Mouse (Mus musculus) thymus, postnatal 14 days (tissue): ENCODE results near the gene Il16.
A peak's percentile ranks its signal among the peaks of the same experiment; 100 is the strongest.

Experiments used
- DNase-seq: peaks from one replicate; pipeline ENCODE4 v3.0.0; 2021

Il16 gene

GRCm38 (mm10) chr7:83745413-83746106, at the start of gene Il16:
Gene Il16, minus strand, starts transcription at chr7:83745726.
- no peak for DNase-seq

- DNase-seq = no peak
Observed at GRCm38 (mm10) chr7:83794705-83795104, 49.2 kb upstream of the Il16 start, which contains the start of gene Cfap161. Gene Cfap161, minus strand, starts transcription at chr7:83794880.

- no peak for DNase-seq
Observed at GRCm38 (mm10) chr7:83794006-83794683, 48.6 kb upstream of the Il16 start.

DNA sequence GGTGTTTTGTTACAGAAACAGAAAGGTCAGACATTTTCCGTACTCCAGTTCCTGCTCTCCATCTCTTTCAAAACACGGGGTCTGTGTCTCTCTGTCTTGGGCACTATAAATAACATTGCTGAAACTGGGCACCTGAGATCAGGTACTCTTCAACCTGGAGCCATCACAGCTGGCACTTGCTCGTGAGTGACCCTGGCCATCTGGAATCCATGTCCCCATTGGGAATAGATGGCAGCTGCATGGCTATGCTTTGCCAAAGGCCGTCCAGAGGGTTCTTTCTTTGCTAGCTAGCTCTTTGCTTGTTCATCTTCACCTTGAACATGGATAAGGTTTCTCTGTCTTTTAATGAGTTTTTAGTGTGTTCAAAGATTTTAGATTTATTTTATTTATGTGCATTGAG, 35.4 kb upstream of the Il16 start:
- no peak for DNase-seq

GRCm38 (mm10) chr7:83780026-83780425, 34.5 kb upstream of the Il16 start:
- no peak for DNase-seq

DNA sequence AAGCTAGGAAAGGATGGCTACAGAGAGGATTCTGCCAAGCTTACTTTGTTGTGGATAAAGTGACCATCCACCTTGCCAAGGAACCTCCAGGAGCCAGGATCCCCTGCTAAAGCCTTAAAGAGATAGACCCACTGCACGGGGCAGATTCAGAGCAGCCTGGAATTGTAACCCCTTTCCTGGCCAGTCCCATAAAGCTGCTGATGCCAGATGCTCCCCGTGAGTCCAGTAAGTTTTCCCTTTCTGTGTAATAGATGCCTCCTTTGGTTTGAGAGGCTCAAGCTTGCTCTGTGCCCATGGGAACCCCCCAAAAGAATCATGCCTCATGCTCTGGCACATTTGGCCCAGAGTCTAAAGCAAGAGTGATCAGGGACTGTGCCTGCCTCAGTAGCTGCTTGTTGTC, 33.5 kb upstream of the Il16 start:
- no peak for DNase-seq

GRCm38 (mm10) chr7:83778516-83778915, 33.0 kb upstream of the Il16 start:
- no peak for DNase-seq

DNA sequence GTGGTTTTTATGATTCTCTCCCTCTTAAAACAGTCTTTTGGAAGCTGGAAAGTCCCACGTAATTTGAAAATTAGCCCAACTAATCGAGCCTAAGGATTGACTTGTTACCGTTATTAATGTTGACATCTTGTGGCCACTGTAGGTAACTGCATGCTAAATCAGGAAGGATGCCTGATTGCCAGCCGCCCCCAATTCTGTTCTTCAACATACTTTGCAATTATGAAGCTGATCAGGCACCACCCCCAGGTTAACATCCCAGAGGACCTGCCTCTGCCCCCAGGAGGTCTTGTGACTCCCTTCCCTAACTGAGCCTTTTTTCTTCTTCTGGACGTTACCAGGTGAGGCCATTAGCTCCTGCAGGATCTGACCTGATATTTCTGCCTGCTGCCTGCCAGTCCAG, 29.2 kb upstream of the Il16 start:
- DNase-seq = peak; percentile 6

DNA sequence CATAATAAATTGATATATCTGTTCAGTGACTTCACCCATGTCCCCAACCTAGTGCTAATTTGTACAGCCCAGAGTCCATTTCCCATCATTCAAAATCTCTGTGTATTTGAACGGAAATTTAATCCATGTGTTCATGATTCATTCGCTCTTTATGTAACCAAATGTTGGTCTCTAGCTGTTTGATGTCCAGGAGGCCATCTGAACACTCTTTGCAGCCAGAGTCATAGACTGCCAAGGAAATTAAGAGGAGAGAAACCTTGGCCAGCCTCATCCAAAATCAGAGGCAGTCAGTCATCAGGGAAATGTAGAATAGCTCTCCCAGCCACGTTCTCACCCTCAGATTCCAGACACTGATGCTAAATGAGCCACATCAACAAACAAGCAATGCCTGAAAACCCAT, 18.1 kb upstream of the Il16 start:
- no peak for DNase-seq

- DNase-seq = no peak
Observed at GRCm38 (mm10) chr7:83762336-83762735, 16.8 kb upstream of the Il16 start.

GRCm38 (mm10) chr7:83751055-83751454, 5.5 kb upstream of the Il16 start:
- DNase-seq = no peak

- DNase-seq = no peak
Observed at GRCm38 (mm10) chr7:83748405-83748804, 2.9 kb upstream of the Il16 start.

GRCm38 (mm10) chr7:83746107-83746687, 671 bp upstream of the Il16 start:
- no peak for DNase-seq

- no peak for DNase-seq
Observed at GRCm38 (mm10) chr7:83745065-83745412, 487 bp downstream of the Il16 start.

DNA sequence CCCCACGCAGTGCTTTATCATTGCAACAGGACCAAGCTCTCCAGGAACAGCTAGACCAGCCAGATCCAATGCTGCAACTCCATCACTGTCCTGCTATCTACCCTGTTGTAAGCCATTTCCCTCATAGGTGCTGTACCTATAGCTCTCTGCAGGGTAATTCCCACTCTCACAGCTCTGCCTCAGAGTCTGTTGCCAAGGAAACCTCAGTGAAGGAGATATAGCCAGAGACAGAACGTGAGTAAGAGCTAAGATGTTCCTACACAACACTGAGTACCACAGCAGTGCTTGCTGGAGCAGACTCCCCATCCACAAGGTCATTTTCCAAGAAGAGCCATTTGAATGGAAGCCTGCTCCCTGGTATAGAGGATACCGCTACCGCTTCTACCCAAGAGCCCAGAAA, 1.3 kb downstream of the Il16 start:
- no peak for DNase-seq

DNA sequence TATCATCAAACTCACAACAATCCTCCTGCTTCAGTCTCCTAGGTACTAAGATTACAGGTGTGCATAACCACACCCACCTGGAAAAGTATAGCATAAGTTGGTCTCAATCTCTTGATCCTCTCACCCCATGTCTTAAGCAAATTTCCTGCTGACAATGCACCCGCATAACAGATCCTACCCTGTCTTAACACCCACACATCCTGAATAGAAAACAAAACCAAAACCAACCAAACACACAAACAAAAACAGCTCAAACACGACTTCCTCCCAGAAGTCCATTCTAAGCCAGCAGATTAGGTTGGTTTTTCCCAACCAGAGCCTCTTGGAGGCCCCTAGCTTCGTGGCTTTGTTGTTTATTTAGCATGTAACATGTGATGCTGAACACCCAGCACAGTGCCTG, 2.8 kb downstream of the Il16 start:
- no peak for DNase-seq

DNA sequence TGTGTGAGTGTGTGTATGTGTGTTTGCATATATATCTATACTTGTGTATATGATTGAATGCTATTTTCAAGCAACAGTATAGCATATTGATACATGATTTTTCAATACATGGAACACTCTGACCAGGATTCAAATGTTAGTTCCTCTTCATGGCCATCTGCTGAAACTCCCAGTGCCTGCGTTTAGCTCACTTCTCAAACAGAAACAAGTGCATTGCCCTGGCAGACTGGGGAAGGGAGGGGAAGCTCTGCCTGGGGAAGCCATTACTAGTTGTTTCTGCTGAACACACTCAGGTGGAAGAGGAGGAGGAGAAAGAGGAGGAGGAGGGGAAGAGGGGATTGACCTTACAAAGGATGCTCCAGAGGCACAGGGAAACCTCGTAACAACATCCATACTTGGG, 3.5 kb downstream of the Il16 start:
- no peak for DNase-seq

GRCm38 (mm10) chr7:83739680-83740310, 5.7 kb downstream of the Il16 start:
- DNase-seq = no peak

DNA sequence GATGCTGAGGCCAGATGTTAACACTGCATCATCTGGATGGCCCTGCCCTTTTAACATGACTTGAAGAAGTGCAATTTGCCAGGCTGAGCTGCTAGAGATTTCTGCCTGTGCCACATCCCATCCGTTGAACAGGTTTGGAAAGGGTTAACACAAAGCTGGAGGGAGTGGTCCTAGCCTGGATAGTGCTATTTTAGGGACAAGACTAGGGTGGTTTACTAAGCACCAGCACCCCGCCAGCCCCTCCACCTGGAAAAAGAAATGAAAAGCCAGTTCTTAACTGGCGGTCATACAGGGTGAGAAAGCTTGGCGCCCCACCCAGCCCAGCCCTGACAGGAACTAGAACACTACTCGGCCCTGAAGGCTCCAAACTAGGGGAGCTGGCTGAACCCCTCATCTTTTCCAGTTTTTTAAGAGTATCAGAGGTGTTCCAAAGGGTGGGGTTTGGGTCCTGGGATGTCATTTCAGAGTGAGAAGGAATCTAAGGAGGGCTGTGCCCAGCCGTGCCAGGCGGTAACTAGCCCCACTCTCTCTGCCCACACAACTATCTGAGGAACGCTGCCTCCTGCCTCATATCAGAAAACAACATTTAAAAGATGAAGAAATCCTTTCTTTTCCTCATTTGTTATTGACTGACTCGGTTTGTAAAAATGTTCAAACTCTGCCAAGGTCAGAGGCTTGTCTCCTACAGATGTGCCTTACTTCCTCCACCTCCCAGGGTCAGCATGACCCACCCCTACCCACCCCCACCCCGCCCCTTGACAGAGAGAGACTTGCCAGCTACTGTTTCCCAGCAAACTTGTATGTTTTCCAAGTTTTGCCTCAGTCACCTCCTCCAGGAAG, 6.7 kb downstream of the Il16 start:
- DNase-seq = no peak

DNA sequence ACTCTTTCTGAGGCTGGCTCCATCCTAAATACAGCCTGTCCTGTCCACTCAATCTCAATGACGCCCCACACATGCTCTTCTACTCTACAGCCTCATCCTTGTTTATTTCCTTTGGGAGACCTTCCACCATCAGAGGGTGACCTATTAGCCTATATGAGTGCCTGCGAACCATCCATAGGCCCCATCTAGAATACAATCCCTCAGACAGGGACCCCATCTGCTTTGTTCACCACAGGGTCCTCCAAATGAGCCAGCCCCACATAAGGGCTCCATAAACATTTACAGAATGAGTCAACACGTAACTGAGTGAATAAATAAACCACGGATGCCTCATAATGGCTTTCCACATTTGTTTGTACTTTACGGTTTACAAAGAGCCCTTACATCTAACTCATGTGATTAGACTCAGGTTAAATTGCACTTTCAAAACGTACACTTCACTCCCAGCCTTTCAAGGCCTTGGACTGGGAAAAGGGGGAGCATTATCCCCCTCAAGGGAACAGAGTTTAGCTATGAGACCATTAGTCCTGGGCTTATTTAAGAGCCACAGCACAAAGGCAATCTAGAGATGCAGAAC, 7.5 kb downstream of the Il16 start:
- DNase-seq = no peak

DNA sequence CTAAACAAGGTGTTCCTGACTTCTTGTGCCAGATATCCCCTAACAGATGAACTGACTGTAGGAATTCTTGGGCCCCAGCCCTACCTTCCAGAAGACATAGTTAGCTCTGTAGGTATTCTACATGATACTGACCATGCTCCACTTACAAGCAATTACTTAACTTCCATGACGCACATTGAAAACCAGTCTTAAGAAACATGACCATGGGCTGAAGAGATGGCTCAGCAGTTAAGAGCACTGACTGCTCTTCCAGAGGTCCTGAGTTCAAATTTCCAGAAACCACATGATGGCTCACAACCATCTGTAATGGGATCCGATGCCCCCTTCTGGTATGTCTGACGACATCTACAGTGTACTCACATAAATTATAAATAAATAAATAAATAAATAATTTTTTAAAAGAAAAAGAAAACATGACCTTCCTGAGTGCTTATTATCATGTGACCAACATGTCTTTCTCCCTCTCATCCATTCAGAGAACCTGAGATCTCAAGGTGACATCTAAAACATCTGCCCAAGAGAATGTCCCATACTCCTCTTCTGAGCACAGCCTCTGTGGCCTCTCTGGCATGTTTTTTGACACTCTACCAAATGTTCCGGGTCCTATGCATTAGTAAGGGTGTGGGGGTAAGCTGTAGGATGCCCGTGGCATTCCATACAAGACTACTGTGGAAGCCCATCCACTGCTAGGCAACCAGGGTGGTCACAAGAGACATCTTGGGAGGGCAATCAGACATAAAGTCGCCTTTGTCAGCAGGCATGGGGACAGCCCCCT, 9.0 kb downstream of the Il16 start:
- no peak for DNase-seq
